Mouse (Mus musculus) neural tube, embryonic 11.5 days (tissue): ENCODE results near the gene Ifngr2. TPM values are rescaled to one million over a fixed set of nuclear protein-coding genes. Genes with fewer than 3 reads are reported as not detected.

Experiments
- microRNA-seq: library from miRNA; unstranded; fragments of <30 nt; microRNA quantifications from one replicate; pipeline ENCODE4, GENCODE M21; 2016
- polyA plus RNA-seq: library from polyadenylated mRNA; unstranded; fragments of >200 nt; fragmentation: Nextera tagmentation; extraction: Ambion mirVana; gene quantifications from 2 replicates; pipeline ENCODE4 v1.2.1, GENCODE M21; 2014

Gene Ifngr2
- polyA plus RNA-seq, 1 experiment from 2014 or later: 40.8 TPM

Small RNA genes lying within 50 kb of the gene (microRNA-seq; reads per million reads assigned to microRNA genes)
- gene Mir6367: not detected

Other genes starting within 250 kb of the Ifngr2 start
- gene Ifnar2, start 174.3 kb upstream of the Ifngr2 start, polyA plus RNA-seq: 30.0 and 32.9 TPM in 2 replicates
- gene Gm21970, start 155.4 kb upstream of the Ifngr2 start, polyA plus RNA-seq: not detected in 2 replicates
- gene Il10rb, start 140.9 kb upstream of the Ifngr2 start, polyA plus RNA-seq: 6.8 and 8.3 TPM in 2 replicates
- 53.9 and 56.0 TPM in 2 replicates for gene Ifnar1, start 61.8 kb upstream of the Ifngr2 start, polyA plus RNA-seq
- gene Tmem50b, start 50.7 kb downstream of the Ifngr2 start, polyA plus RNA-seq: 51.9 and 57.4 TPM in 2 replicates
- gene Dnajc28, start 72.0 kb downstream of the Ifngr2 start, polyA plus RNA-seq: 4.8 and 5.0 TPM in 2 replicates
- gene Gart, start 99.9 kb downstream of the Ifngr2 start, polyA plus RNA-seq: 106 and 116 TPM in 2 replicates
- gene Son, start 100.4 kb downstream of the Ifngr2 start, polyA plus RNA-seq: 130 and 133 TPM in 2 replicates
- 33.7 and 36.3 TPM in 2 replicates for gene Donson, start 141.7 kb downstream of the Ifngr2 start, polyA plus RNA-seq
- 67.9 and 73.2 TPM in 2 replicates for gene Cryzl1, start 181.9 kb downstream of the Ifngr2 start, polyA plus RNA-seq
- 55.8 and 61.2 TPM in 2 replicates for gene Itsn1, start 182.2 kb downstream of the Ifngr2 start, polyA plus RNA-seq